Mouse (Mus musculus) B cell, adult 62 days (primary cell): ENCODE measurements around the gene Adprhl2. TPM values are rescaled to one million over a fixed set of nuclear protein-coding genes. Genes with fewer than 3 reads are reported as not detected.

Experiments used
- total RNA-seq: library from RNA; stranded (reverse); gene quantifications from 4 replicates; pipeline ENCODE4 v1.2.4, GENCODE M21; 2023

Gene Adprhl2
- total RNA-seq, result 31.4 to 44.4 TPM (median 37.4 TPM) in 4 replicates

GRCm38 (mm10) chr4:126321111-126321853 is at the start of gene Adprhl2:
Gene Adprhl2 (minus strand): TSS chr4:126321703.

GRCm38 (mm10) chr4:126325281-126325861 is 3.9 kb upstream of the Adprhl2 start, which contains the start of gene Tekt2:
Gene Tekt2 (minus strand): TSS chr4:126325688.

GRCm38 (mm10) chr4:126286492-126286891 is 35.0 kb downstream of the Adprhl2 start, which contains the start of gene Col8a2:
Gene Col8a2 (plus strand): TSS chr4:126286793.

Other genes starting within 250 kb of the Adprhl2 start
- gene Lsm10, start 225.1 kb downstream of the Adprhl2 start, total RNA-seq, result 15.5 to 18.7 TPM (median 17.1 TPM) in 4 replicates
- gene Stk40, start 217.7 kb downstream of the Adprhl2 start, total RNA-seq, result 39.6 to 45.1 TPM (median 42.4 TPM) in 4 replicates
- 3.1 to 4.8 TPM (median 4.1 TPM) in 4 replicates for gene Eva1b, start 174.0 kb downstream of the Adprhl2 start, total RNA-seq
- 0.23 to 1.3 TPM (median 0.83 TPM) in 4 replicates for gene Sh3d21, start 158.2 kb downstream of the Adprhl2 start, total RNA-seq
- 570 to 644 TPM (median 635 TPM) in 4 replicates for gene Thrap3, start 118.9 kb downstream of the Adprhl2 start, total RNA-seq
- gene Map7d1, start 65.4 kb downstream of the Adprhl2 start, total RNA-seq, result 45.8 to 61.0 TPM (median 54.2 TPM) in 4 replicates
- gene Trappc3, start 59.4 kb downstream of the Adprhl2 start, total RNA-seq, result 39.9 to 47.8 TPM (median 42.9 TPM) in 4 replicates
- not detected in 4 replicates for gene Col8a2, start 34.9 kb downstream of the Adprhl2 start, total RNA-seq
- gene Tekt2, start 4.0 kb upstream of the Adprhl2 start, total RNA-seq, result not detected in 4 replicates
- gene Ago3, start 107.9 kb upstream of the Adprhl2 start, total RNA-seq, result 27.0 to 32.5 TPM (median 28.8 TPM) in 4 replicates
- gene Ago1, start 146.9 kb upstream of the Adprhl2 start, total RNA-seq, result 54.6 to 60.3 TPM (median 57.6 TPM) in 4 replicates
- 9.9 to 11.2 TPM (median 10.3 TPM) in 4 replicates for gene Ago4, start 211.8 kb upstream of the Adprhl2 start, total RNA-seq
- 10.1 to 12.9 TPM (median 12.4 TPM) in 4 replicates for gene Clspn, start 235.2 kb upstream of the Adprhl2 start, total RNA-seq